Mouse (Mus musculus) myocyte (in vitro differentiated cells): Measurements from ENCODE around the gene Sema3c. TPM values are rescaled to one million over a fixed set of nuclear protein-coding genes. Genes with fewer than 3 reads are reported as not detected.

Experiments used
- H3K27me3 ChIP-seq: one replicate; pipeline ENCODE4 v1.6.1; 2011; ENCODE audit not compliant: control insufficient read depth, insufficient read depth, insufficient read length
- H3K36me3 ChIP-seq: one replicate; pipeline ENCODE4 v1.6.1; 2011; ENCODE audit not compliant: control insufficient read depth, insufficient read depth
- H3K4me2 ChIP-seq: one replicate; pipeline ENCODE4 v1.6.1; 2011; ENCODE audit warnings: low read depth, control low read depth
- H3K4me3 ChIP-seq: one replicate; pipeline ENCODE4 v1.5.1; 2011; ENCODE audit warnings: mild to moderate bottlenecking, control low read depth, moderate library complexity
- H3K79me2 ChIP-seq: one replicate; pipeline ENCODE4 v1.6.1; 2011; ENCODE audit not compliant: control insufficient read depth, insufficient read depth
- H3ac ChIP-seq: one replicate; pipeline ENCODE4 v1.6.1; 2011; ENCODE audit not compliant: control insufficient read depth, insufficient read length
- CEBPB ChIP-seq: IDR thresholded peaks from 2 replicates; pipeline ENCODE4 v1.6.1; 2011; ENCODE audit warnings: mild to moderate bottlenecking, moderate library complexity; ENCODE audit not compliant: poor library complexity, insufficient read depth, severe bottlenecking
- E2F4 ChIP-seq: IDR thresholded peaks from one replicate; pipeline ENCODE4 v1.6.1; 2011; ENCODE audit warnings: mild to moderate bottlenecking, control low read depth, moderate library complexity; ENCODE audit not compliant: insufficient read depth
- MAX ChIP-seq: IDR thresholded peaks from one replicate; pipeline ENCODE4 v1.6.1; 2011; ENCODE audit warnings: low read depth, mild to moderate bottlenecking, control low read depth
- MYOD1 ChIP-seq, 3 experiments: IDR thresholded peaks; one replicate each; pipeline ENCODE4 v1.6.1; 2011; ENCODE audit warnings: control low read depth in 2 of 3, low read depth in 2 of 3, mild to moderate bottlenecking in 2 of 3, moderate library complexity in 1 of 3; ENCODE audit not compliant: insufficient read length in 2 of 3, control insufficient read depth in 1 of 3
- MYOG ChIP-seq, 3 experiments: IDR thresholded peaks; one replicate each; pipeline ENCODE4 v1.6.1; 2011; ENCODE audit warnings: control low read depth in 2 of 3, low read depth in 2 of 3, mild to moderate bottlenecking in 2 of 3; ENCODE audit not compliant: insufficient read length in 2 of 3, control insufficient read depth in 1 of 3, insufficient read depth in 1 of 3
- POLR2A ChIP-seq: IDR thresholded peaks from one replicate; pipeline ENCODE4 v1.6.1; 2011; ENCODE audit warnings: low read depth, mild to moderate bottlenecking, control low read depth, moderate library complexity; ENCODE audit not compliant: insufficient read length
- POLR2AphosphoS2 ChIP-seq: IDR thresholded peaks from one replicate; pipeline ENCODE4 v1.6.1; 2011; ENCODE audit warnings: low read depth, control low read depth; ENCODE audit not compliant: insufficient read length
- REST ChIP-seq: IDR thresholded peaks from one replicate; pipeline ENCODE4 v1.6.1; 2011; ENCODE audit warnings: mild to moderate bottlenecking, control low read depth, moderate library complexity; ENCODE audit not compliant: insufficient read depth, insufficient read length
- SRF ChIP-seq: IDR thresholded peaks from one replicate; pipeline ENCODE4 v1.6.1; 2011; ENCODE audit warnings: low read depth; ENCODE audit not compliant: control insufficient read depth, insufficient read length
- TCF12 ChIP-seq: IDR thresholded peaks from one replicate; pipeline ENCODE4 v1.6.1; 2011; ENCODE audit warnings: mild to moderate bottlenecking, control low read depth; ENCODE audit not compliant: poor library complexity, insufficient read depth, severe bottlenecking
- TCF3 ChIP-seq: IDR thresholded peaks from one replicate; pipeline ENCODE4 v1.6.1; 2011; ENCODE audit warnings: low read depth, control low read depth; ENCODE audit not compliant: insufficient read length
- USF1 ChIP-seq: IDR thresholded peaks from one replicate; pipeline ENCODE4 v1.6.1; 2011; ENCODE audit warnings: low read depth, mild to moderate bottlenecking, control low read depth, moderate library complexity
- polyA plus RNA-seq: library from polyadenylated mRNA; unstranded; fragments of >200 nt; fragmentation: generic; extraction: Trizol; gene quantifications from one replicate; pipeline ENCODE4 v1.2.1, GENCODE M21; 2012; ENCODE audit warnings: missing spikeins

Sema3c gene
- polyA plus RNA-seq, 1 experiment = 2.2 TPM

DNA sequence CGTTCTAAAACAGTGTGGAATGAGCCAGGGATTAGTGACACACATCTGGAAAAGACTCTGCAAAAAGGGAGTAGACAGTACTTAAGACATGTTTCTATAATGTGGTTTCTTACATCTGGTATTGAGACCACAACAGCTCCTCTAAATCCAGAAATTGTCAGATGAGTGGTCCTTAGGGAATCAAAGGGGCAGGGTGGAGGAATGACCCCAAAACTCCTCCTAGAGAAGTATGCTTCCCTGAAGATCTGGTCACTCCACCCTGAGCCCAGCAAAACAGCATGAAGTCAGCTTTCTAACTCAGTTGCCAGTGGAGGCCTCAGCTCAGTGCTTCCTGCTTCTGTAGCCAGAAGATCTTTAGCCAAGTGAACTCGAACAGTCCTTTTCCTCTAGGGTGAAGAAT lies 115.0 kb downstream of the Sema3c start:
- no peaks in the 10 kb centered on the region for H3K36me3 ChIP-seq
- H3ac ChIP-seq = no peak overlapping the region
- H3K4me2 ChIP-seq = peak overlapping the region; percentile 46
- no peak overlapping the region for H3K4me3 ChIP-seq
- 0 out of 2 replicates have a peak, but pooled peaks have one; percentile 4 for TF ChIP-seq CEBPB
- TF ChIP-seq SRF = no peak
- no peak for TF ChIP-seq MYOD1 (IDR thresholded peaks at IDR 0.05; ENCODE audit: control insufficient read depth in 1 of 3, insufficient read length in 2 of 3, low read depth in 2 of 3)
- H3K27me3 ChIP-seq = no peaks in the 10 kb centered on the region
- no peaks in the 10 kb centered on the region for H3K79me2 ChIP-seq

DNA sequence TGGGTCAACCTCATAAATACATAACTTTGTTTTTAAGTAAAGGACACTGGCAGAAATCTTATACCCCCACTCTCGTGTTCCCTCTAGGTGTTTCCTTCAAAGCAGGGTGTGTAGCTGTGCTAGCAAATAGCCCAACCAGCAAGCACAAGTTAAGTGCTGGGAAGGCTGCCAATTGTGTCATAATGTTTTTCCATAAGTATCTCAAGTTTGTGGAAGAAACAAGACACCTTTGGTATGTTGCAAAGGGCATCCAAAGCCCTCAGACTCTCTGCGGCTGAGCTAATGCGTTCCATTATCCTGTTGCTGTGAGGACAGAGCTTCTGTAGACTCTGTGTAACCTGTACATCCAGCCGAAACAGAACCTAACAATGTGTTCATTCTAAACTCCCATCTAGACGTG lies 115.5 kb downstream of the Sema3c start:
- no peak overlapping the region for H3ac ChIP-seq
- TF ChIP-seq POLR2A (no peak), CEBPB (0 out of 2 replicates have a peak, but pooled peaks have one; percentile 47), MYOD1 (IDR thresholded peaks at IDR 0.05; ENCODE audit: control insufficient read depth in 1 of 3, insufficient read length in 2 of 3, low read depth in 2 of 3) (no peak), REST (no peak), SRF (no peak), TCF12 (no peak)
- no peaks in the 10 kb centered on the region for H3K36me3 ChIP-seq
- no peaks in the 10 kb centered on the region for H3K27me3 ChIP-seq
- H3K4me3 ChIP-seq = no peak overlapping the region
- no peaks in the 10 kb centered on the region for H3K79me2 ChIP-seq
- peak overlapping the region; percentile 46 for H3K4me2 ChIP-seq

DNA sequence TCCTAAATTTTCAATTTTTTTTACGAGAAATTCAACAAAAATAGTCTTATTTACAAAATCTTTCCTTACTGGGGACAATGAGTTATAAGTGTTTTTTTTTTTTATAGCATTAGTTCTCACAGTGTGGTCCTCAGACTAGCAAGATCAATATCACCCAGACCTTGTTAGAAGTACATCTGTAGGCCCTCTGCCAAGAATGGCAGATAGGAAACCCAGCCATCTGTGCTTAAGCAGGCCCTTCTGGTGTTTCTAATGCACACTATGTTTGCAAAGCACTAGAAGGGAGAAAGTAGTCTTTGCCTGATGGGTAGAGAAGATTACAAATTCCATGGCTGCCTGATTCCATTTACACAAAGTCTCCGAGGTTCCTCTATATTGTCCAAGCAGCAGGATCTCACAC lies 121.3 kb downstream of the Sema3c start:
- Histone ChIP-seq H3K79me2 (no peaks in the 10 kb centered on the region), H3K4me2 (no peak overlapping the region), H3ac (no peak overlapping the region), H3K36me3 (no peaks in the 10 kb centered on the region), H3K27me3 (no peaks in the 10 kb centered on the region), H3K4me3 (no peak overlapping the region)
- TF ChIP-seq POLR2AphosphoS2 (no peak), POLR2A (no peak), MAX (no peak), MYOD1 (IDR thresholded peaks at IDR 0.05; ENCODE audit: control insufficient read depth in 1 of 3, insufficient read length in 2 of 3, low read depth in 2 of 3) (no peak), USF1 (no peak), REST (no peak), E2F4 (no peak), MYOG (IDR thresholded peaks at IDR 0.05; ENCODE audit: control insufficient read depth in 1 of 3, insufficient read depth in 1 of 3, insufficient read length in 2 of 3, low read depth in 2 of 3) (no peak)

DNA sequence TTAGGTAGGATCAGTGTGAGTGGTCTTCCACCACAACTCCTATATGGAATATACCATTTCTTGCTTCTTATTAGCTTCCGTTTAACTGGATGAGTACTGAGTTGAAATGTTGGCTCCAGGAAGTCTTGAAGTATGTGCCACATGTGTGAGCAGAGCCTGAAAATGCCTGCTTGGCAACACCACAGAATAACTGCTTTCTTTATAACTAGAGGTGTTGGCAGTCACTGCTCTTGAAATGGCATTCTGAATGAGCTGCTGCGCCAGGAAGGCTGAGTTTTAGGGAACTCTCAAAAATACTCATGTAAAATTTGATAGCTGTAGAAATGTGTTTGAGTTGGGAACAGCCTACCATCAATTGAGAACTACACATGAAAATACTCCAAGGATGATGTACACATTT lies 124.8 kb downstream of the Sema3c start:
- H3K36me3 ChIP-seq = no peaks in the 10 kb centered on the region
- H3ac ChIP-seq = no peak overlapping the region
- H3K4me3 ChIP-seq = no peak overlapping the region
- H3K79me2 ChIP-seq = no peaks in the 10 kb centered on the region
- no peaks in the 10 kb centered on the region for H3K27me3 ChIP-seq
- no peak overlapping the region for H3K4me2 ChIP-seq
- TF ChIP-seq E2F4 = no peak
- TF ChIP-seq MAX = no peak
- no peak for TF ChIP-seq SRF
- TF ChIP-seq TCF3 = no peak
- no peak for TF ChIP-seq REST
- TF ChIP-seq POLR2AphosphoS2 = no peak
- no peak for TF ChIP-seq TCF12
- TF ChIP-seq MYOD1 (IDR thresholded peaks at IDR 0.05; ENCODE audit: control insufficient read depth in 1 of 3, insufficient read length in 2 of 3, low read depth in 2 of 3) = no peak
- TF ChIP-seq CEBPB = no peak
- TF ChIP-seq POLR2A = no peak
- TF ChIP-seq MYOG (IDR thresholded peaks at IDR 0.05; ENCODE audit: control insufficient read depth in 1 of 3, insufficient read depth in 1 of 3, insufficient read length in 2 of 3, low read depth in 2 of 3) = no peak
- TF ChIP-seq USF1 = no peak

DNA sequence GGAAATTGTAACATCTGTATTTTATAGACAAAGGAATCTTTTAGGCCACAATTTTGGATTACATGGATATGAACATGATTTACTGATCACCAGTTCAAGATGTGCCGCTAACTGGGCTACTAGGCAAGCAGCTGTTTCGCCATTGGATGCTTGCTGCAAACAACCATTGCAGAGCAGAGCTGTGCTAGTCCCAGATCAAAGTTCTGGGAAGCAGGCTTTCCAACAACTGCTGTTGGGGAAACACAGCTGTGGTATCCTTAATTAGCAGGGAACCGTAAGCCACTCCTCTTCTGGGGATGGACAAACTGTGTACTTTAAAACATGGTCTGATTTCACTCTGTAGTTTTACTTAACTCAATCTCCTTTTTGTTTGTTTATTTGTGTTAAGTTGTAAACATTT lies 130.1 kb downstream of the Sema3c start:
- no peak overlapping the region for H3K4me2 ChIP-seq
- H3K4me3 ChIP-seq = no peak overlapping the region
- H3K27me3 ChIP-seq = no peaks in the 10 kb centered on the region
- H3K79me2 ChIP-seq = no peaks in the 10 kb centered on the region
- no peaks in the 10 kb centered on the region for H3K36me3 ChIP-seq
- no peak overlapping the region for H3ac ChIP-seq
- TF ChIP-seq MYOG (IDR thresholded peaks at IDR 0.05; ENCODE audit: control insufficient read depth in 1 of 3, insufficient read depth in 1 of 3, insufficient read length in 2 of 3, low read depth in 2 of 3) (peak in 2 of 3 experiments; percentile 57 to 62), POLR2AphosphoS2 (no peak), MYOD1 (IDR thresholded peaks at IDR 0.05; ENCODE audit: control insufficient read depth in 1 of 3, insufficient read length in 2 of 3, low read depth in 2 of 3) (peak in 1 of 3 experiments; percentile 34)

DNA sequence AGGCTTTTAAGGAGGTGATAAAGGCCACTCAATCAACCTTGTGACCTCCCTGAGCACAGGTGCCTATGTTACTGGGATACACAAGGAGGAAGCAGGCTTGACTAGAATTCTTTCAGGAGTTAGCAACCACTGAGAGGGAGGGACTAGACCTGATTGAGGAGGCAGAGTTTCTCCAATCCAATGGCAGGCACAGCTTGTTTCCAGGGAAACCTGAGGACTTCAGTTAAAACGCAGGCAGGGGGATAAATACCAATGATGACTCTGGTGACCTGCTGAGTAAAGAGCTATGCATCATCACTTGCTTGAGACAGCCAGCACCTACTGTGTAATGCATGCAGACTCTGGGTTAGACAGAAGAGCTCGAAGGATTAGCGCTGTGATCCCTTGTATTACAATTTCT lies 133.0 kb downstream of the Sema3c start:
- H3K36me3 ChIP-seq = no peaks in the 10 kb centered on the region
- no peak for TF ChIP-seq E2F4
- no peak for TF ChIP-seq MYOD1 (IDR thresholded peaks at IDR 0.05; ENCODE audit: control insufficient read depth in 1 of 3, insufficient read length in 2 of 3, low read depth in 2 of 3)
- no peak for TF ChIP-seq POLR2A
- no peak for TF ChIP-seq TCF3
- TF ChIP-seq MAX = no peak
- TF ChIP-seq POLR2AphosphoS2 = no peak
- no peak overlapping the region for H3K4me2 ChIP-seq
- H3K79me2 ChIP-seq = no peaks in the 10 kb centered on the region
- H3ac ChIP-seq = no peak overlapping the region
- H3K27me3 ChIP-seq = no peaks in the 10 kb centered on the region
- H3K4me3 ChIP-seq = no peak overlapping the region
